Mouse (Mus musculus) heart, adult 2 months (tissue): ENCODE data around the gene Pde8b.

Experiments used
- CTCF ChIP-seq: fragments of 200-600 bp; IDR thresholded peaks from 2 replicates; pipeline ENCODE4 v1.8.1; 2022; ENCODE audit warnings: antibody characterized with exemption, mild to moderate bottlenecking, moderate library complexity
- EP300 ChIP-seq: fragments of 200-500 bp; IDR thresholded peaks from 2 replicates; pipeline ENCODE4 v1.6.1; 2011; ENCODE audit warnings: low read depth, low read length, control low read depth; ENCODE audit not compliant: insufficient read depth
- POLR2A ChIP-seq: fragments of 200-500 bp; IDR thresholded peaks from 2 replicates; pipeline ENCODE4 v1.6.1; 2011; ENCODE audit warnings: mild to moderate bottlenecking, low read depth, low read length, control low read depth; ENCODE audit not compliant: insufficient read depth

GRCm38 (mm10) chr13:95187153-95187665 lies 62.9 kb downstream of the Pde8b start:
- TF ChIP-seq CTCF: no peak
- TF ChIP-seq EP300: no peak
- TF ChIP-seq POLR2A: no peak
